Mouse (Mus musculus) central nervous system, embryonic 11.5 days (tissue): ENCODE results near the gene Olfr1505. TPM values are rescaled to one million over a fixed set of nuclear protein-coding genes. Genes with fewer than 3 reads are reported as not detected.

Experiments used
- polyA plus RNA-seq: library from polyadenylated mRNA; depleted of rRNA; stranded (reverse); fragments of >200 nt; gene quantifications from 2 replicates; pipeline ENCODE4 v1.2.3, GENCODE M21; 2012; rRNA removed

Gene Olfr1505
- polyA plus RNA-seq: not detected in 2 replicates

GRCm38 (mm10) chr19:13913230-13913629, at the start of gene Olfr1505:
Olfr1505 (plus strand) TSS chr19:13913530.

GRCm38 (mm10) chr19:13897828-13898227, 15.5 kb upstream of the Olfr1505 start, which contains the start of gene Olfr1504:
Olfr1504 (minus strand) TSS chr19:13897928.

Other genes starting within 250 kb of the Olfr1505 start
- not detected in 2 replicates for gene Olfr1491, start 216.3 kb upstream of the Olfr1505 start, polyA plus RNA-seq
- not detected in 2 replicates for gene Olfr1493-ps1, start 190.3 kb upstream of the Olfr1505 start, polyA plus RNA-seq
- not detected in 2 replicates for gene Olfr1494, start 173.8 kb upstream of the Olfr1505 start, polyA plus RNA-seq
- gene Olfr1495, start 148.9 kb upstream of the Olfr1505 start, polyA plus RNA-seq: not detected in 2 replicates
- not detected in 2 replicates for gene Olfr1496, start 135.7 kb upstream of the Olfr1505 start, polyA plus RNA-seq
- gene Olfr1497, start 115.3 kb upstream of the Olfr1505 start, polyA plus RNA-seq: not detected in 2 replicates
- not detected in 2 replicates for gene Olfr1499, start 94.1 kb upstream of the Olfr1505 start, polyA plus RNA-seq
- gene Olfr1500, start 83.0 kb upstream of the Olfr1505 start, polyA plus RNA-seq: not detected in 2 replicates
- gene Olfr1501, start 62.8 kb upstream of the Olfr1505 start, polyA plus RNA-seq: not detected in 2 replicates
- gene Olfr1502, start 51.7 kb upstream of the Olfr1505 start, polyA plus RNA-seq: not detected in 2 replicates
- gene Olfr1504, start 15.6 kb upstream of the Olfr1505 start, polyA plus RNA-seq: not detected in 2 replicates